Mouse (Mus musculus) embryonic facial prominence, embryonic 14.5 days (tissue): ENCODE data around the gene Dnajb3. TPM values are rescaled to one million over a fixed set of nuclear protein-coding genes. Genes with fewer than 3 reads are reported as not detected.

ENCODE experiments used
- ATAC-seq: fragments of 200-750 bp; cut with Nextera tagmentation; 2 replicates; pipeline ENCODE4 v1.8.0; 2017; ENCODE audit warnings: low read depth, moderate number of reproducible peaks, moderate TSS enrichment
- DNase-seq: peaks from one replicate; pipeline ENCODE4 v3.0.0-alpha.2; 2015; ENCODE audit warnings: low spot score
- H3K27ac ChIP-seq: fragments of 300-500 bp; sonication (generic); replicated peaks from 2 replicates; pipeline ENCODE4 v1.5.1; 2014; ENCODE audit warnings: low read depth, mild to moderate bottlenecking, low read length, moderate library complexity
- H3K27me3 ChIP-seq: fragments of 300-500 bp; sonication (generic); replicated peaks from 2 replicates; pipeline ENCODE4 v1.6.1; 2014; ENCODE audit warnings: low read length; ENCODE audit not compliant: control insufficient read depth, insufficient read depth
- H3K36me3 ChIP-seq: fragments of 300-500 bp; sonication (generic); 2 replicates; pipeline ENCODE4 v1.6.1; 2014; ENCODE audit warnings: low read length, mixed read lengths; ENCODE audit not compliant: control insufficient read depth, insufficient read depth
- H3K4me1 ChIP-seq: fragments of 300-500 bp; sonication (generic); 2 replicates; pipeline ENCODE4 v1.6.1; 2014; ENCODE audit warnings: antibody characterized with exemption, low read length; ENCODE audit not compliant: control insufficient read depth, insufficient read depth
- H3K4me2 ChIP-seq: fragments of 300-500 bp; sonication (generic); 2 replicates; pipeline ENCODE4 v1.6.1; 2014; ENCODE audit warnings: low read depth, mild to moderate bottlenecking, low read length, moderate library complexity, mixed read lengths
- H3K4me3 ChIP-seq: fragments of 300-500 bp; sonication (generic); 2 replicates; pipeline ENCODE4 v1.5.1; 2014; ENCODE audit warnings: low read depth, mild to moderate bottlenecking, low read length
- H3K9ac ChIP-seq: fragments of 300-500 bp; sonication (generic); 2 replicates; pipeline ENCODE4 v1.6.1; 2014; ENCODE audit warnings: low read depth, mild to moderate bottlenecking, low read length, moderate library complexity, mixed read lengths
- H3K9me3 ChIP-seq: fragments of 300-500 bp; sonication (generic); 2 replicates; pipeline ENCODE4 v1.6.1; 2016; ENCODE audit warnings: low read length; ENCODE audit not compliant: control insufficient read depth
- WGBS: fragments of 180-500 bp; shearing (Covaris S2); extraction: QIAGEN DNeasy Blood & Tissue Kit; methylation state at CpG from one replicate; pipeline ENCODE4 v1.1.7; 2014; 5-methylcytosine and 5-hydroxymethylcytosine counted together
- polyA plus RNA-seq: library from polyadenylated mRNA; unstranded; fragments of >200 nt; fragmentation: Nextera tagmentation; extraction: Ambion mirVana; gene quantifications from 2 replicates; pipeline ENCODE4 v1.2.1, GENCODE M21; 2014

The Dnajb3 gene
- polyA plus RNA-seq = 8.7 and 11.9 TPM in 2 replicates

DNA sequence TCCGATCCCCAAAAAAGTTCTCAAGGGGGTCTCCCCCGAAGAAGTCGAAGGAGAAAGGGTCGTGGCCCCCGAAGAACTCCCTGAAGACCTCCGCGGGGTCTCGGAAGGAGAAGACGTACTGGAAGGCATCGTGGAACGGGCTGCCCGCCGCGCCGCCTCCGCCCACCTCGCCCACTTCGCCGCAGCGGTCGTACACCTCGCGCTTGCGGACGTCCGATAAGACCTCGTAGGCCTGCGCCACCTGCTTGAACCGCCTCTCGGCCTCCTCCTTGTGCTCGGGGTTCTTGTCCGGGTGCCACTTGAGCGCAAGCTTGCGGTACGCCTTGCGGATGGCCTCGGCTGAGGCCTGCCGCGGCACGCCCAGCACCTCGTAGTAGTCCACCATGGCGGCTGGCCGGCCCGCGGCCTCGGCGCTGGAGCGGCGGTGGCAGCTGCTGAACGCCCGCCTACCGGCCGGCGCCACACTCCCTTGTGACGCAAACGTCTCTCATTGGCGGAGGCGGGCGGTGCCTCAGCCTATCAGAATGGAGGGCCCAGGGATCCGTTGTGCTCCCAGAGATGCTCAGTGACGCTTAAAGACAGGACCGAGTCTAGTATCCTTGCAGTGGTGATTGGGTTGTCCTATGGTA lies at the start of gene Dnajb3:
TSS of gene Dnajb3 (minus strand) at position 489 of the 629 bp plus-strand sequence.
- H3K9me3 ChIP-seq = peaks cover 17% of the 10 kb centered on the region
- H3K27me3 ChIP-seq = no peaks in the 10 kb centered on the region
- no peak within 1 kb of the TSS for H3K27ac ChIP-seq
- peak within 1 kb of the TSS; percentile 77 for H3K4me2 ChIP-seq
- peak within 1 kb of the TSS; percentile 51 for H3K4me3 ChIP-seq
- no peaks in the 10 kb centered on the region for H3K36me3 ChIP-seq
- DNase-seq (peak; percentile 93), ATAC-seq (peak; percentile 99)
- no peaks in the 10 kb centered on the region; the same call in 1 of the 2 replicates for H3K4me1 ChIP-seq
- 14% methylated on average over 27 of the region's 62 CpGs for WGBS
- peak within 1 kb of the TSS; percentile 73 for H3K9ac ChIP-seq

DNA sequence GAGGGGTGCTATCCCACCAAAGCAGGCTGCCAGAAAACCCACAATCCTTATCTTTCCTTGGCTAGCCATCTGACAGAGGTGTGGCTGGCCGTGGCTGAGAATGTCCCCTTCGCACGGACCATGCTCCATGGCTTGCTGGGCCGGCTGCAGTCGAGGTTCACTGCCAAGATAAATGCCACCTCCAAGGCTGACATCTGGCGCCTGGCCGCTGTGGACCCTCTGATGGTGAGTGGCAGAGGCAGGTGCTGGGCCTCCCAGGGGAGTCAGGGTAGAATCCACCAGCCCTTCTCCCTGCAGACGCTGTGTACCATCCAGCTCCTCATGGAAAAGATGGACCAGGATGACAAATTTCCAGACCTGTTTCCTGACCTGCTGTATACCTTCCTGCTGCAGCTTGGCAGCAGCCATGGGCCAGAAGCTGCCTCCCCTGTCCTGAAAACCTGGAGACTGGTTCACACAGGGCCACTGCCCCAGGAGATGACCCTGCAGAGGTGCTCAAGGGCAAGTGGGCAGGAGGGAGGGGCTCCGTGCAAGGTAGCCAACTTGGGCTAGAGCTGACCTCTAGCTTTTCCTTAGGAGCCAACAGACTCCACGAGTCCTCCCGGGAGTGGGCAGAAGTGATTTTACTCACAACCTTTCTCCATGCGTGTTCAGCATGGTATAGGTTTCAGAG lies 49.3 kb upstream of the Dnajb3 start:
- H3K4me2 ChIP-seq = no peak overlapping the region
- DNase-seq (no peak), ATAC-seq (no peak)
- H3K4me3 ChIP-seq = no peak overlapping the region
- H3K27me3 ChIP-seq = no peaks in the 10 kb centered on the region
- H3K27ac ChIP-seq = no peak overlapping the region
- peaks cover 6% of the 10 kb centered on the region for H3K36me3 ChIP-seq
- 86% methylated on average over 12 of the region's 12 CpGs for WGBS
- no peak overlapping the region for H3K9ac ChIP-seq
- peaks cover 62% of the 10 kb centered on the region for H3K9me3 ChIP-seq
- no peaks in the 10 kb centered on the region for H3K4me1 ChIP-seq

DNA sequence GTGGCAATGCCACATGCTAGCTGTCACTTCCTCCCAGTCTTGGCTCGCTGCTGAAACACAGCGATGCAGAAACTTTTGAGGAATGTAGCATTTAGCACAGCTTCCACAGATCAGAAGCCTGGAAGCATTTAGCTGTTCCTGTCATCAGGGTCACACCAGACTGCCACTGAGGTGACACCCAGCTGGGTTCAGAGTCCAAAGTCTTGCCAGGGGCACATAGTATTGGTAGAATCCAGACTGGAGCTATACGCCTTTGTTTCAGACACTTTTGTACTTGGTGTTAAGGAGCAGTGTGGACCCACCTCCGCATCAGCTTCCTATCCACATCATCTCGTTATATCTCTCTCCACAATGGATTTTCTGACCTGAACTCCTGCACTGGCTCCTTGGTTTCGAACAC lies 48.0 kb upstream of the Dnajb3 start:
- DNase-seq (no peak), ATAC-seq (no peak)
- no peaks in the 10 kb centered on the region for H3K4me1 ChIP-seq
- no peaks in the 10 kb centered on the region for H3K27me3 ChIP-seq
- no peak overlapping the region for H3K9ac ChIP-seq
- no peak overlapping the region for H3K27ac ChIP-seq
- H3K9me3 ChIP-seq = peaks cover 76% of the 10 kb centered on the region
- no peak overlapping the region for H3K4me2 ChIP-seq
- H3K4me3 ChIP-seq = no peak overlapping the region
- no peaks in the 10 kb centered on the region for H3K36me3 ChIP-seq
- 68% methylated on average over 6 of the region's 6 CpGs for WGBS

- H3K9me3 ChIP-seq = peaks cover 81% of the 10 kb centered on the region
- H3K4me2 ChIP-seq = no peak overlapping the region
- H3K27ac ChIP-seq = no peak overlapping the region
- ATAC-seq = no peak
- H3K4me1 ChIP-seq = no peaks in the 10 kb centered on the region
- H3K27me3 ChIP-seq = no peaks in the 10 kb centered on the region
- H3K9ac ChIP-seq = no peak overlapping the region
- H3K36me3 ChIP-seq = no peaks in the 10 kb centered on the region
- no peak overlapping the region for H3K4me3 ChIP-seq
- no peak for DNase-seq
- WGBS = 76% methylated on average over 8 of the region's 8 CpGs
Observed at GRCm38 (mm10) chr1:88253106-88253505, 47.5 kb upstream of the Dnajb3 start.

GRCm38 (mm10) chr1:88250023-88250422 lies 44.4 kb upstream of the Dnajb3 start:
- no peaks in the 10 kb centered on the region for H3K36me3 ChIP-seq
- no peak overlapping the region for H3K4me3 ChIP-seq
- H3K27me3 ChIP-seq = no peaks in the 10 kb centered on the region
- no peak overlapping the region for H3K9ac ChIP-seq
- ATAC-seq = no peak
- H3K9me3 ChIP-seq = peaks cover 90% of the 10 kb centered on the region
- no peaks in the 10 kb centered on the region for H3K4me1 ChIP-seq
- 75% methylated on average over 5 of the region's 5 CpGs for WGBS
- H3K4me2 ChIP-seq = no peak overlapping the region
- no peak overlapping the region for H3K27ac ChIP-seq
- no peak for DNase-seq

GRCm38 (mm10) chr1:88249596-88249995 lies 44.0 kb upstream of the Dnajb3 start:
- Histone ChIP-seq H3K4me3 (no peak overlapping the region), H3K9me3 (peaks cover 90% of the 10 kb centered on the region), H3K4me1 (no peaks in the 10 kb centered on the region), H3K36me3 (no peaks in the 10 kb centered on the region), H3K27me3 (no peaks in the 10 kb centered on the region), H3K27ac (no peak overlapping the region), H3K4me2 (no peak overlapping the region), H3K9ac (no peak overlapping the region)
- ATAC-seq (no peak), DNase-seq (no peak)
- 76% methylated on average over 7 of the region's 7 CpGs for WGBS

GRCm38 (mm10) chr1:88248658-88249057 lies 43.1 kb upstream of the Dnajb3 start:
- no peak overlapping the region for H3K4me3 ChIP-seq
- no peaks in the 10 kb centered on the region for H3K27me3 ChIP-seq
- H3K27ac ChIP-seq = no peak overlapping the region
- 66% methylated on average over 4 of the region's 4 CpGs for WGBS
- no peak overlapping the region for H3K9ac ChIP-seq
- ATAC-seq = peak; percentile 10; the same call in 1 of the 2 replicates
- no peak overlapping the region for H3K4me2 ChIP-seq
- DNase-seq = no peak
- H3K4me1 ChIP-seq = no peaks in the 10 kb centered on the region
- H3K9me3 ChIP-seq = peaks cover 93% of the 10 kb centered on the region
- no peaks in the 10 kb centered on the region for H3K36me3 ChIP-seq

DNA sequence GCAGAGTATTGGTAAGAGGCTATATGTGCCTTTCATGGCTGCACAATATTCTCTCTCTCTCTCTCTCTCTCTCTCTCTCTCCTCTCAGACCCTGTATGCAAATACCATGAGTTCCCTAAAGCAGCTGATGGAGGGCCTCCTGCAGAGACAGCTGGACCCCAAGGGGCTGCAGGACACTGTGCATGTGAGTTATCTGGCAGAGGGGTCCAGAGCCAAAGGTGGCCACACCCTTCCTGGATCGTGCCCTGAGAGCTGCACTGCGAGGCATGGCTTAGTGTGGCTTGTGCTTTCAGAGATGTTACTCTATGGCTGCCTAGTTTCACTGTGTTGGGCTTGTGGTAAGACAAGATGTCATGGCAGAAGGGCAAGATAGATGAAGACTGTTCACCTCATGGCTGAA lies 42.1 kb upstream of the Dnajb3 start:
- 55% methylated on average over 2 of the region's 2 CpGs for WGBS
- no peaks in the 10 kb centered on the region for H3K27me3 ChIP-seq
- DNase-seq = no peak
- peaks cover 91% of the 10 kb centered on the region for H3K9me3 ChIP-seq
- no peak overlapping the region for H3K4me2 ChIP-seq
- no peaks in the 10 kb centered on the region for H3K4me1 ChIP-seq
- no peak overlapping the region for H3K27ac ChIP-seq
- no peak overlapping the region for H3K4me3 ChIP-seq
- no peaks in the 10 kb centered on the region for H3K36me3 ChIP-seq
- ATAC-seq = no peak
- no peak overlapping the region for H3K9ac ChIP-seq

GRCm38 (mm10) chr1:88246386-88246785 lies 40.8 kb upstream of the Dnajb3 start:
- Histone ChIP-seq H3K4me1 (no peaks in the 10 kb centered on the region), H3K27me3 (no peaks in the 10 kb centered on the region), H3K27ac (no peak overlapping the region), H3K9ac (no peak overlapping the region), H3K4me2 (no peak overlapping the region), H3K9me3 (peaks cover 93% of the 10 kb centered on the region), H3K4me3 (no peak overlapping the region), H3K36me3 (no peaks in the 10 kb centered on the region)
- ATAC-seq = no peak
- 48% methylated on average over 6 of the region's 6 CpGs for WGBS
- DNase-seq = no peak
